Mouse (Mus musculus): Measurements from ENCODE around the gene Nudt6.
A peak's percentile ranks its signal among the peaks of the same experiment; 100 is the strongest.

The Nudt6 gene

GRCm38 (mm10) chr3:37420072-37420471, at the start of gene Nudt6:
Nudt6 (minus strand) TSS chr3:37420211.
- peak; percentile 88 for DNase-seq

DNA sequence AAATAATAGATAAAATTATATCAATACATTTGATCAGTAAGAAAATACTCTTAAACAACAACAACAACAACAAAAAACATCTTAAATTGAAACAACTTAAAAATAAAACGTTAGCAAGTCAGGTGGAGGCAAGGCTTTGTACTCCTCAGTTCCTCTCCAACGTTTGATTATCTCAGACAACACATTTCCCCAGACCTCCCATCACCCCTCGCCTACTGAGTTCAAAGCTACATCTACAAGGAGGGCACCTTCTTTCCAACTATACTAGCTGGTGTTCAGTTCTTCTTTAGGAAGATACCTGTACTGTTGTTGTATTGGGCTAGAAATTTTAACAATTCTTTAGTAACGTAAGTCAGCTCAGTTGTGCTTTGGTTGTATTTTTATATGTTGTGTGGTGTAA, 49.3 kb upstream of the Nudt6 start:
- DNase-seq: no peak

GRCm38 (mm10) chr3:37468170-37468569, 48.2 kb upstream of the Nudt6 start:
- no peak for DNase-seq

- no peak for DNase-seq
Measured at GRCm38 (mm10) chr3:37455992-37456391, 36.0 kb upstream of the Nudt6 start.

DNA sequence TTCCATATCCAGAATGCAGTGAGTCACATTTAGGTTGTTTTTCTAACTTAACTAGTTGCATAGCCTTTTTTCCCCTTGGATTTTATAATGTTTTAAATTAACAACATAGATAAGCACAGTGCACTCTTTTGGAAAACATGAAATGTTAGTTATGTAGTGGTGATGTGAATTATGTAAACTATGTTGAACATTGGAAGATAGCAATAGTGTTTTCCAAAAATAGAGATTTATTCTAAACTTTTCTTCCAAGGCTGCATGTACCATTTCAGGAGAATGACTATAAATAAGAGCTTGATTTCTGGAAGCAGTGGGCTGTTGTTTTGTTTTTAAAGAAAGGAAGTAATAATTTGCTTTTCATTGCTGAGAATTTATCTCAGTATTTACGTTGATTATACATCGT, 23.4 kb upstream of the Nudt6 start:
- no peak for DNase-seq

DNA sequence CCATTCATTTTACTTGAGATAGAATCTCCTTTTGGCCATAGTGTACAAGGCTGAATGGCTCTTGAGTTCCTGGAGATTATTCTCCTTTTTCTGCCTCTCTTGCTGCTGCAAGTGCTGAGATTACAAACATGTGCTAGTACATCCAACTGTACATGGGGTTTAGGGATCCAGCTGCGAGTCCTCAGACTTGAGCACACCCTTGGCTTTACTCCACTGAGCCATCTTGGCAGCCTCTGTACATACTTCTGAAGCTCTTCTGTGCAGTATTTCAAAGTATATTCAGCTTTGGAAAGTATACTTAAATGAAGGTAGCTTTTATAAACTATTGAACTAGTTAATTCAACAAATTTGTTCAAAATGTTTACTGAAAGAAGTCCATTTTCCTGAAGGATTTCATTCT, 19.8 kb upstream of the Nudt6 start:
- no peak for DNase-seq

GRCm38 (mm10) chr3:37430359-37430758, 10.3 kb upstream of the Nudt6 start:
- DNase-seq: no peak

GRCm38 (mm10) chr3:37426069-37426468, 6.1 kb upstream of the Nudt6 start:
- no peak for DNase-seq

GRCm38 (mm10) chr3:37421179-37421578, 1.2 kb upstream of the Nudt6 start:
- DNase-seq: no peak

- peak; percentile 37 for DNase-seq
Measured at GRCm38 (mm10) chr3:37420641-37421040, 630 bp upstream of the Nudt6 start.

DNA sequence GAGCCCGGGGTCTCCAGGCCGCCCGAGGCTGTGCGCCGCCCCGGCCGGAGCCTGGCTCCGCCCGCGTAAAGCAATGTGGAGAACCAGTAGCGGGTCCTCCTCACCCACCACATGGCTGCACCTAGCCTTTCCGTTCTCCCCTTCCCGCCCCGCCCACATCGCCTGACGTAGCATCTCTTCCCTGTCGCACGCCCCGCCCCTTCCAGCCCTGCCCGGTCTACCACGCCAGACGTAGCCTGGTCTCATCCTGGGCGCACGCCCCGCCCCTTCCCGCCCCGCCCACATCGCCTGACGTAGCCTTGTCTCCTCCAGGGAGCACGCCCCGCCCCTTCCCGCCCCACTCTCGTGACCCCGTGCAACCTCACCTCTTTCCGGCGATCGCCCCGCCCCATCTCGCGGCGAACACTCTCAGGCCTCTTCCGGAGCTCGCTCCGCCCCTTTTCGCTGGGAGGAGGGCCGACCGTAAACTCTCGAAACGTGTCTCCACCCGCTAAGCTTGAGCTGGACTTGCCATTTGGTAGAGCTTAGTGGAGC, 486 bp downstream of the Nudt6 start, which contains the start of gene Spata5:
Gene Spata5, plus strand, starts transcription at position 439 of the 534 bp plus-strand sequence.
- DNase-seq: peak; percentile 98

GRCm38 (mm10) chr3:37418961-37419457, 1.0 kb downstream of the Nudt6 start:
- peak; percentile 75 for DNase-seq

DNA sequence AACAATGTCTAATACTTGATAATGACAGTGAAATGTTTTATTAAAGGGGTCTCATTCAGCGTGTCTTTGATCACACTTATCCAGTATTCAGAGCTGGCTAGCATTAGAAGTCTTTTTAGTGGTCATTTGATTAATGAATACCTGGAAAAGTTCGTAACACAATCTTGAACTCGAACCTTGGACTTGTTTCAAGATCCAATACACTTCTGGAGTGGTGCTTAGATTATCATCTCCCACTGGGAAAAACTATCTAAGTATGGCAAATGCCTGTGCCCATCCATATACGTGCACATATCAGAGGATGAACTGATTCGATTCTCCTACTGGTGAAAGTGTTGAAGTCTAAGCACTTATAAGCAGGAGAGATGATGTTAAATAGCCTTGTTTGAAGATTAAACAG, 1.7 kb downstream of the Nudt6 start:
- DNase-seq: no peak

DNA sequence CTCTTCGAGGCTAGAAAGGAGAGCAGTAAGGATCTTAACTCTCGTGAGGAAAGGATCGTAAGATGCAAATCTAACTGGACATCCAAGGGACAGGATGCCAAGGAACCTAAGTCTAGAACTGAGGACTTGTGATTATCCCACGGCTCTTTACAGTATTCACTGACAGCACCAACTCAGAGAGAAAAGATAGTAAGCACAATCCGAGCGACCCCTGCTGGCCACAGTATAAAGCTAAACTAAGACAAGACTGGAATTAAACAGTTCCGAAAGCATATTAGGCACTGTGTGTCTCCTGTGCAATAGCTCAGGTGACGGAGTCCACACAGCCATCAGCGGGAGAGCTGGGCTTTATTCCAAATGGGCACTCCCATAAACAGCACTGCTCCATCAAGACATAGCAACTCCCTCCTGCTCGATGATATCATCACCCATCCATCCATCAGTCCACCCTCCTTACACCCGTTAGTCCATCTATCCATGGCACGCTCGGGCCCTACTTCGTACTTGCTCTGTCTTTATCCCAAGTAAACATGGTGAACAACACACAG, 5.5 kb downstream of the Nudt6 start:
- peak; percentile 74 for DNase-seq

DNA sequence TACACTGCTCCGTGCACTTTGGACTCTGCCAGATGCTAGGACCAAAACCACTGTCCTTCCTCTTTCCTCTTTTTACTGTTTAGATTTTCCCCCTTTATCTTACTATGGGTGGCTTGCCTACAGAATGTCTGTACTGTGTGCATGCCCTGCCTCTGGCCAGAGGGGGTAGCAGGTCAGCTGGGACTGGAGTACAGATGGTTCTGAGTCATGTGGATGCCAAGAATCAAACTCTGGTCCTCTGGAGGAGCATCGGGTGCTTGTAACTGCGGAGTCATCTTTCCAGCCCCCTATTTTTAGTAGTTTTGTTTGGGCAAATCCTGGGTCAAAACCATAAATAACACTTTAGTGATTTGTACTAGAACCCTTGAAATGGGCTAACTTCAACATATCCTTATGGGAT, 6.6 kb downstream of the Nudt6 start:
- DNase-seq: no peak

DNA sequence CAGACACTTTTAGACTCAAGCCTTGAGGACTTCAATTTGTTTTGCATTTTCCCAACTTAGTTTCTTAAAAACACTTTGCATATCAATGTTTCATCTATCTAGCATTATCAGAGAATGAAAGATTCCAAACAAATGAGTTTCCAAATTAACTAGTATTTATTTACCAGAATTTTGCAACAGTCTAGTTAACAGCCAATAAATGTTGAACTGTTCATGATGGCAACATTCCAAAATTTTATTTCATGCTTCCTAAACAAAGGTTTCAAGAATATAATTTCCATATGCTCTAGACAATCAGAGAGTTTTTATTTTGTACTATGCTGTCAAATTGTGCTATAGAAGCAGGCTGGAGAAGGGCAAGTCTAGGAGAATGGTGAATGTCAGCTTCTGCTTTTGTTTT, 12.4 kb downstream of the Nudt6 start:
- no peak for DNase-seq

- no peak for DNase-seq
Measured at GRCm38 (mm10) chr3:37401729-37402610, 18.0 kb downstream of the Nudt6 start.

GRCm38 (mm10) chr3:37398661-37399395, 21.2 kb downstream of the Nudt6 start:
- DNase-seq: no peak

GRCm38 (mm10) chr3:37397646-37398045, 22.4 kb downstream of the Nudt6 start:
- DNase-seq: no peak

DNA sequence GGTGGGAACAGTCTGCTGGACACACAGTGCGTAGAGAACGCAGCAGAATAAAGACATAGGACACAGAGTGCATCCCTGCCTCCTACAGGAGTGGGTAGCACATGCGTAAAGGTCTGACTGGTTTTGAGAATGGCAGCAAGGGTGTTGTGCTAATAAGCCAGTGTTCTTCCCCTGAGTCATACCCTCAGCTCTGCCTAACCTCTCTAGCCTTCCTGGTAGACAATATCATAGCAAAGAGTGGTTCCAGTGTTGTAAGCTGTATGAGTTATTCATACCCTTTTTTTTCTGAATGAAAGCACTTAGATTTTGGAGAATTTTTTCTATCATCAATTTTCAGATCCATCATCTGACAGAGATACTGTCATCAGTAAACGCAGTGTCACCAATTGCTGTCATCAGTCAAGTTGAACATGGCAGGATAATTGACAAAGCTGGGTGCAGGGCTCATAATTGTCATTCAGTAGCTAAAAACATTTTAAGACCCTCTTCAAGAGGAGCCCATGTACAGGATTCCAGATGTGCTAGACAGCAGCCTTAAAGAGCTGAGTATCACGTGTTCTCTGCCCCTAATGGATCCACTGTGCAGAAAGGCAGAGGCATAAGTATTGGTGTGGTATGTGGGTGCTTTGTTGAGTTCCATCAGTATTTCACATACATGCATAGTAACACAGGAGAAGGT, 22.9 kb downstream of the Nudt6 start:
- no peak for DNase-seq

- no peak for DNase-seq
Measured at GRCm38 (mm10) chr3:37387310-37387709, 32.7 kb downstream of the Nudt6 start.

DNA sequence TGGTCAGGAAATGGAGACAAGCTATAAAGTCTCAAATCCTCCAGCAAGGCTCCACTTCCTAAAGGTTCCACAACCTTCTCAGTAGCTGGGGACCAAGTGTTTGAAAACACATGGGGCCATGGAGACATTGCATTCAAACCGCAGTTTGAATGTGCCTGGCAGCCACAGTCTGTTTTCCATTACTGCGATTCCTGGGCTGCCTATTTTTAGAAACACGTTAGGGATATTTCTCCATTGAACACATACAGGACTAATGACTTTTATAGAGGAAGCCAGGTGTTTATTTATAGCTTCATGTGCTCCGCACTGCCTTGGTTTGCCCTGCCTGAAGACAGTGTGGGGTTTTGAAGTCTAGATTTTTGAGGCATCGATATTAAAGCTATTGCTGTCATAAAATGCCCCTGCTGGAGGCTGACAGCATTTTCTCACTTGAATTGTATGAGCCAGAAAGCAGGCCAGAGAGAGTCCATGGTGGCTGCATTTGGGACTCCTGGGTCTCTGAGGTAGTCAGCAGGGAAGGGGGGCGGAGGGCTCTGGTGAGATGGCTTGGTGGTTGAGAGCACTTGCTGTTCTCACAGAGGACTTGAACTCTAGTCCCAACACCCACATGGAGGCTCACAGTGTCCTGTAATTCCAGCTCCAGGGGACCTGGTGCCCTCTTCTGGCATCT, 36.8 kb downstream of the Nudt6 start:
- DNase-seq: no peak
